Mouse (Mus musculus) cerebellum, adult 9-10 months (tissue): ENCODE results near the gene Uxt.
A peak's percentile ranks its signal among the peaks of the same experiment; 100 is the strongest.

Experiments used
- DNase-seq: peaks from one replicate; pipeline ENCODE4 v3.0.0; 2022

Uxt gene

GRCm38 (mm10) chrX:20961477-20962378 lies at the start of gene Uxt:
Uxt (minus strand) TSS chrX:20962017.
- DNase-seq = peak; percentile 90

GRCm38 (mm10) chrX:20980901-20981300 lies 19.1 kb upstream of the Uxt start:
- no peak for DNase-seq

GRCm38 (mm10) chrX:20950191-20950880 lies 11.5 kb downstream of the Uxt start, which contains the start of gene Elk1:
Elk1 (minus strand) TSS chrX:20950608.
- DNase-seq = peak; percentile 94

GRCm38 (mm10) chrX:20946055-20946454 lies 15.8 kb downstream of the Uxt start:
- peak; percentile 75 for DNase-seq

- no peak for DNase-seq
Observed at GRCm38 (mm10) chrX:20931963-20932362, 29.9 kb downstream of the Uxt start.

GRCm38 (mm10) chrX:20931364-20931763 lies 30.5 kb downstream of the Uxt start, which contains the start of gene Cfp:
Cfp (minus strand) TSS chrX:20931555.
- no peak for DNase-seq

- DNase-seq = no peak
Observed at GRCm38 (mm10) chrX:20929859-20930258, 32.0 kb downstream of the Uxt start.

- no peak for DNase-seq
Observed at GRCm38 (mm10) chrX:20924976-20925375, 36.8 kb downstream of the Uxt start.

GRCm38 (mm10) chrX:20923506-20923905 lies 38.3 kb downstream of the Uxt start:
- no peak for DNase-seq

- no peak for DNase-seq
Observed at GRCm38 (mm10) chrX:20921366-20921765, 40.5 kb downstream of the Uxt start.

GRCm38 (mm10) chrX:20920844-20921364 lies 40.9 kb downstream of the Uxt start, which contains the start of gene Syn1:
Syn1 (minus strand) TSS chrX:20921004.
- DNase-seq = peak; percentile 92

- peak; percentile 41 for DNase-seq
Observed at GRCm38 (mm10) chrX:20920249-20920843, 41.5 kb downstream of the Uxt start.

GRCm38 (mm10) chrX:20915075-20915474 lies 46.7 kb downstream of the Uxt start:
- DNase-seq = no peak

- no peak for DNase-seq
Observed at GRCm38 (mm10) chrX:20913726-20914125, 48.1 kb downstream of the Uxt start.

GRCm38 (mm10) chrX:20910074-20910473 lies 51.7 kb downstream of the Uxt start:
- no peak for DNase-seq
